Mouse (Mus musculus): ENCODE data around the gene Fbxl18. TPM values are rescaled to one million over a fixed set of nuclear protein-coding genes. Genes with fewer than 3 reads are reported as not detected.

Fbxl18 gene
- total and polyA plus RNA-seq, 3 experiments, result 4.0 to 7.6 (median 4.5) TPM

DNA sequence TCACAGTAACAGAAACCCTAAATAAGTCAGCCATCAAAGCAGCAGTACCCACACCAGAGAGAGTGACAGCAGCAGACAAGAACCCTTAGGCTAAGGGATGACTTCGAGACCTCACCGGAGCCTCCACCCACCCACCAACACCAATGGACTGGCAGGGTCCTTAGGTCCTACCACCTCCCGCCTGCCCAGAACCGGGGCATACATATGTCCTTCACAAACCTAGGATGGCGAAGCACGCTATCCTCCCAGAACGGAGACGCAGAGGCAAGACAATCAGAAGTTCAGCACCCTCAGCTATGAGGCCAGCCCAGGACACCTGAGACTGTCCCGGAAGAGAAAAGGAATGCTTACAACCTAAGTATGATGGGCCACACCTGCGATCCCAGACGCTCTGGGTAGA is 12.8 kb downstream of the Fbxl18 start:
- Histone ChIP-seq H3K36me3 (ENCODE audit: control insufficient read depth, insufficient read depth, low read length) (no peaks in the 10 kb centered on the region), H3K4me1 (ENCODE audit: control insufficient read depth, insufficient read depth, low read length) (peaks cover 13% of the 10 kb centered on the region), H3K4me3 (no peak overlapping the region), H3K27ac (no peak overlapping the region), H3K79me2 (replicated peaks; ENCODE audit: control insufficient read depth, insufficient read depth, low read length) (no peaks in the 10 kb centered on the region), H3K27me3 (ENCODE audit: control insufficient read depth, insufficient read depth, low read length) (no peaks in the 10 kb centered on the region), H3K9ac (ENCODE audit: low read depth, low read length) (no peak overlapping the region)
- 93% methylated on average over 11 of the region's 11 CpGs for WGBS
- no peak for TF ChIP-seq POLR2A (IDR thresholded peaks at IDR 0.05; ENCODE audit: insufficient read depth, low read depth, low read length)
- TF ChIP-seq EP300 (IDR thresholded peaks at IDR 0.05; ENCODE audit: insufficient read depth, low read depth, low read length), result no peak
- no peak for TF ChIP-seq CTCF (IDR thresholded peaks at IDR 0.05)
- DNase-seq, result no peak
- intact Hi-C loops (cut with DNase I), result no loop called here

DNA sequence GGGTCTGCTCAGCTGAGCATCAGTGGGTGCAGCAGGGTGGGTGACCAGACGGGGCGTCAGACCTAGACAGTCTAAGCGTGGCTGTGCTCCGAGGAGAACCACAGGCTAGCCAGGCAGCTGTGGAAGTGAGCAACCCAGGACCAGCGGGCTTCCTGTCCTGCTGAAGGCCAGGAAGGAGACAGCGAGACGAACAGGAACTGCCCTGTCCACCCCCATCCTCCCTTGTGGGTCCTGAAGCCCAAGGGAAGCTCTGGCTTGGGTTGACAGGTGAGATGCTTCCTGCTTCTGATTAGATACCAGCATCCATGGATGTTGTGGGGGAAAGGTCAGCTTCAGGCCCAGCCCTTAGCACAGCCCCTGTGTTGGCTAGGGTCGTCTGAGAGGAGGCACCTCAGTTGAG is 13.3 kb downstream of the Fbxl18 start:
- no peak for TF ChIP-seq CTCF (IDR thresholded peaks at IDR 0.05)
- TF ChIP-seq POLR2A (IDR thresholded peaks at IDR 0.05; ENCODE audit: insufficient read depth, low read depth, low read length), result no peak
- no peak for TF ChIP-seq EP300 (IDR thresholded peaks at IDR 0.05; ENCODE audit: insufficient read depth, low read depth, low read length)
- WGBS, result 51% methylated on average over 8 of the region's 8 CpGs
- intact Hi-C loops (cut with DNase I), result loop anchor here (2.0 kb wide), 1 partner anchor 23 kb away; no protein-coding TSS in a partner anchor
- no peak for DNase-seq
- Histone ChIP-seq H3K27me3 (ENCODE audit: control insufficient read depth, insufficient read depth, low read length) (no peaks in the 10 kb centered on the region), H3K9ac (ENCODE audit: low read depth, low read length) (no peak overlapping the region), H3K79me2 (replicated peaks; ENCODE audit: control insufficient read depth, insufficient read depth, low read length) (no peaks in the 10 kb centered on the region), H3K4me3 (no peak overlapping the region), H3K4me1 (ENCODE audit: control insufficient read depth, insufficient read depth, low read length) (peaks cover 13% of the 10 kb centered on the region), H3K27ac (no peak overlapping the region), H3K36me3 (ENCODE audit: control insufficient read depth, insufficient read depth, low read length) (no peaks in the 10 kb centered on the region)

DNA sequence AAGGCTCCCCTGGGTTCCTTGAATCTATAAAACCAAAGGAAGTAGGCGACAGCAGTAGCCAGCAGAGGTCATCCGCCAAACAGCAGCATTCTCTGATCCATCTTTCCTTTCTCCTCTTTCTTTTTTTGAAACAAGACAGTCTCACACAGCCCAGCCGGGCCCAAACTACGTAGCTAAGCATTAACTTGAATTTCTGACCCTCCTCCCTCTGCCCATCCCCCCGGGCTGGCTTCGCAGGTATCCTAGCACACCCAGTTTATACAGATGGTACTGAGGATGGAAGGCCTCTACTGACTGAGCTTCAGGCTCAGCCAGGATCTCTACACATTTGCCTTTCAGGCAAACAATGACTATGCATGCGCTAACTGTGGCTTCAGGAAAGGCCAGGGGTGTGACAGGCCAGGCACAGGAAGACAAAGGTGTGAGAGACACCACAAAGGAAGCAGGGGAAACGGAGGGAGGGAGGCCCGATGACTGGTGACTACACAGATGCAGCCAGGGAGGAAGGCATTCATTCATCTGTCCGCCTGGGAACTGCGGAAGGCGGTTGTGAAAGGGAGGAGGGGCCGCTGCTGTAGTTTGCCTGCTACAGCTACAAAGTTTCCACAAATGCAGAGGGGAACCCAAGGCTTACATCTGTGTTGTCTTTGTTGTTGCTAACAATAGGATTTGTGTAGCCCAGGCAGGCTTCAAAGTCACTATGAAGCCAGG is 14.3 kb downstream of the Fbxl18 start:
- peak in 1 of 2 experiments; percentile 57 for DNase-seq
- no peaks in the 10 kb centered on the region for H3K79me2 ChIP-seq (replicated peaks; ENCODE audit: control insufficient read depth, insufficient read depth, low read length)
- H3K9ac ChIP-seq (ENCODE audit: low read depth, low read length), result no peak overlapping the region
- TF ChIP-seq EP300 (IDR thresholded peaks at IDR 0.05; ENCODE audit: insufficient read depth, low read depth, low read length) (peak; percentile 35; the same call in 1 of the 2 replicates), POLR2A (IDR thresholded peaks at IDR 0.05; ENCODE audit: insufficient read depth, low read depth, low read length) (no peak)
- H3K27ac ChIP-seq, result peak overlapping the region; percentile 19; the same call in 1 of the 2 replicates
- intact Hi-C loops (cut with DNase I), result loop anchor here (2.0 kb wide), 1 partner anchor 24 kb away; no protein-coding TSS in a partner anchor
- peaks cover 13% of the 10 kb centered on the region for H3K4me1 ChIP-seq (ENCODE audit: control insufficient read depth, insufficient read depth, low read length)
- 50% methylated on average over 13 of the region's 13 CpGs for WGBS
- no peaks in the 10 kb centered on the region for H3K27me3 ChIP-seq (ENCODE audit: control insufficient read depth, insufficient read depth, low read length)
- no peak overlapping the region for H3K4me3 ChIP-seq
- no peaks in the 10 kb centered on the region for H3K36me3 ChIP-seq (ENCODE audit: control insufficient read depth, insufficient read depth, low read length)

DNA sequence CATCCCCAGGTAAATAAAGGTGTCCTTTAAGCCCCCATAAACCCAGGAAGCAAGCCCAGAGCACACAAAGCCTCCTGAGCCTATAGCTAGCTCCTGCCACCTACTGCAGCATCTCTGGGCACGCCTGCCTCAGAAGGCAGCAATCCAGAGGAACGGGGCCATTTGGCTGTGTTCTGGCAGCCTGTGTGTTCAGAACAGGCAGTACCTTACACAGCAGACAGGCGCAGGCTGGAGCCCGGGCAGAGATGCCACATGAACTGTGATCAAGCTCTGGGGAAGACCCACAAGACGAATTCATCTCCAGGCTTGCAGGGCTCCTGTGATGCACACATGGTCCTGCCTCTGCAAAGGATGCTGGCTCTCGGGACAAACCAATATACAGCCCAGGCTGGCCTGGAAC is 15.0 kb downstream of the Fbxl18 start:
- TF ChIP-seq POLR2A (IDR thresholded peaks at IDR 0.05; ENCODE audit: insufficient read depth, low read depth, low read length) (no peak), CTCF (IDR thresholded peaks at IDR 0.05) (no peak), EP300 (IDR thresholded peaks at IDR 0.05; ENCODE audit: insufficient read depth, low read depth, low read length) (no peak)
- intact Hi-C loops (cut with DNase I), result loop anchor here (2.0 kb wide), 1 partner anchor 25 kb away; no protein-coding TSS in a partner anchor
- no peak overlapping the region for H3K4me3 ChIP-seq
- no peak for DNase-seq
- no peak overlapping the region for H3K27ac ChIP-seq
- no peaks in the 10 kb centered on the region for H3K36me3 ChIP-seq (ENCODE audit: control insufficient read depth, insufficient read depth, low read length)
- WGBS, result 80% methylated on average over 6 of the region's 6 CpGs
- H3K9ac ChIP-seq (ENCODE audit: low read depth, low read length), result no peak overlapping the region
- H3K4me1 ChIP-seq (ENCODE audit: control insufficient read depth, insufficient read depth, low read length), result peaks cover 13% of the 10 kb centered on the region
- no peaks in the 10 kb centered on the region for H3K79me2 ChIP-seq (replicated peaks; ENCODE audit: control insufficient read depth, insufficient read depth, low read length)
- no peaks in the 10 kb centered on the region for H3K27me3 ChIP-seq (ENCODE audit: control insufficient read depth, insufficient read depth, low read length)

DNA sequence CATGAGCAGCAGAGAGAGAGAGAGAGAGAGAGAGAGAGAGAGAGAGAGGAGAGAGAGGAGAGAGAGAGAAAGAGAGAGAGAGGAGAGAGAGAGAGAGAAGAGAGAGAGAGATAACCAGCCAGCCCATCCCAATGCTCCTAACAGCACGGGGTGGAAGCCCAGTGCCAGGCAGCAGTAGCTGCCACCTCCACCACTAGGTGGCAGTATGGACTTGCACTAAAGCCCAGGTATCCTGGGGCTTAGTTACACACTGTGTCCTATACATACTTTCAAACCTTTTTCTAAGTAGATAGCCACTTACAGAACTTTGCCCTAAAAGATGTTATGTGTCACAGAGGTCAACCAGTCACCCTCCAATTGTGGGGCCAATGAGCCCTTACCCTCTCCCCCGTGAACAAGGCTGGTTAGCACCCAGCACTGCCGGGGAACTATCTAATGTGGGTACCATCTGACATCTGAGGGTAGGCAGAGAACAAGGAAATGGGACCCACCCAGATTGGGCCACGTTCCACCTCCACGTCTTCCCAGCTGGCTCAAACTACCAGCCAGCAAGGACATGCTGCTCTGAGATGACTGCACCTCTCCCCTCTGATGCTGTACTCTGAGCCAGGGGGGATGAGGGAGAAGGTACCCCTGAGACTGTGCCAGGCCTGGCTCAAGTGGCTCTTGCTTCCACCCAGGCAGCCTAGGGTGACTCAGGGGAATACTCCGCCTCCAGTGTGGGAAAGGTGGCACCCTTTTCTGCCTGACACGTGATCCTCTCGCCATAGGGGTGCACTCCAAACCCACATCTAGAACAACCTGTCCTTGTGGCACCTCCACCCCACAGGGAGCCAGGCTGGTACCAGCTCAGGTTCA is 15.7 kb downstream of the Fbxl18 start:
- intact Hi-C loops (cut with DNase I), result loop anchor here (1.0 to 5.0 kb wide), 7 partner anchors 16 to 187 kb away; partner anchors contain the start of gene Fbxl18
- H3K4me1 ChIP-seq (ENCODE audit: control insufficient read depth, insufficient read depth, low read length), result peaks cover 13% of the 10 kb centered on the region
- no peak overlapping the region for H3K4me3 ChIP-seq
- no peak overlapping the region for H3K9ac ChIP-seq (ENCODE audit: low read depth, low read length)
- no peaks in the 10 kb centered on the region for H3K27me3 ChIP-seq (ENCODE audit: control insufficient read depth, insufficient read depth, low read length)
- H3K36me3 ChIP-seq (ENCODE audit: control insufficient read depth, insufficient read depth, low read length), result no peaks in the 10 kb centered on the region
- 57% methylated on average over 8 of the region's 8 CpGs for WGBS
- TF ChIP-seq POLR2A (IDR thresholded peaks at IDR 0.05; ENCODE audit: insufficient read depth, low read depth, low read length), result no peak
- TF ChIP-seq EP300 (IDR thresholded peaks at IDR 0.05; ENCODE audit: insufficient read depth, low read depth, low read length), result peak; percentile 96
- TF ChIP-seq CTCF (IDR thresholded peaks at IDR 0.05), result peak; percentile 87
- DNase-seq, result peak; percentile 78 to 79
- no peaks in the 10 kb centered on the region for H3K79me2 ChIP-seq (replicated peaks; ENCODE audit: control insufficient read depth, insufficient read depth, low read length)
- no peak overlapping the region for H3K27ac ChIP-seq
